Mouse (Mus musculus): ENCODE measurements around the gene Adsl.

DNA sequence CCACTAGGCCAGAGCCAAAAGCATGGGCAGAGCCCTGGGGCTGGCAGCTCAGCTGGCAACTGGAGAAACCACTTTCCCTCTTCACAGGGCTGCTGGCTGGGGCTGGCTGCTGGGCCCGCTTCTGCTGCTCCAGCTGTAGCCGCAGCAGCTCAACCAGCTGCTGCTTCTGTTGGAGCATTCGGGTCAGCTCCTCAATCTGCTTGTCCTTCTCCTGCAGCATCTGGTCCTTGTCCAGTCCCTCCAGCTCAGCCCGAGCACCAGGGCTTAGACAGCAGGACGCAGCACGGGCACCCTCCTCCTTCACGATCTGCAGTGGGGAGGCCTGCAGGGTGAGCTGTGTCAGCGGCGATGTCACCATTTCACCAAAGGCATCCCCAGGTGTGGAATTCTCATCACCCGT is 68.2 kb downstream of the Adsl start:
- no peak for TF ChIP-seq CTCF (IDR thresholded peaks at IDR 0.05)
- TF ChIP-seq EP300 (IDR thresholded peaks at IDR 0.05; ENCODE audit: insufficient read depth, low read depth, low read length): no peak
- TF ChIP-seq POLR2A (IDR thresholded peaks at IDR 0.05; ENCODE audit: insufficient read depth, low read depth, low read length): no peak
